Mouse (Mus musculus): ENCODE data around the gene Litaf.
"Not testable (repeated sequence)": the region's sequence is repeated elsewhere in the genome, so short reads cannot be mapped to it uniquely, and the experiment has no call there.

DNA sequence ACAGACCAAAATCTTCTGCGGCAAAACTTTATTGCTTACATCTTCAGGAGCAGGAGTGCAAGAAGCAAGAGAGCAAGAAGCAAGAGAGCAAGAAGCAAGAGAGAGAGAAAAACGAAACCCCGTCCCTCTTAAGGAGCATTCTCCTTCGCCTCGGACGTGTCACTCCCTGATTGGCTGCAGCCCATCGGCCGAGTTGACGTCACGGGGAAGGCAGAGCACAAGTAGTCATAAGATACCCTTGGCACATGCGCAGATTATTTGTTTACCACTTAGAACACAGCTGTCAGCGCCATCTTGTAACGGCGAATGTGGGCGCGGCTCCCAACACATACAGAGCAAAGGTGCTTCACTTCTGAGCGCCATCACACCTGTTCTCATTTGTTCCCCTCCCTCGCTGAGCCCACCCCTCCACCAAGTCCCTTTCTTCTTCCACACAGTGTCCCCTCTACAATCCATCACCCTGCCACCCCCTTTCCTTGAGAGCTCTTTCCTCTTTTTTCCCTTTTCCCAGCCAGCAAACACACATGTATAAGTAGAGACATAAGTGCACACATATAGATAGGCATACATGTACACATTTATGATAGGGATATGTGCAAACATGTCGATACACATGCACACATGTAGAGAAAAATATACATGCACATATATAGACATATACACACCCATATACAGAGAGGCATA lies 52.4 kb downstream of the Litaf start:
- TF ChIP-seq MAZ (IDR thresholded peaks at IDR 0.05; ENCODE audit: low read depth, low read length); UBTF (IDR thresholded peaks at IDR 0.05; ENCODE audit: borderline replicate concordance, insufficient read depth, low read depth, low read length); CTCF (IDR thresholded peaks at IDR 0.05 in 2 of 3, conservative IDR thresholded peaks at IDR 0.05 in 1 of 3; ENCODE audit: control insufficient read depth in 1 of 3, insufficient read depth in 1 of 3, low read depth in 2 of 3, low read length in 3 of 3, poor library complexity in 1 of 3, severe bottlenecking in 1 of 3); EP300 (IDR thresholded peaks at IDR 0.05; ENCODE audit: low read depth in 1 of 2, low read length in 2 of 2); GATA1 (IDR thresholded peaks at IDR 0.05; ENCODE audit: low read depth, low read length); MYB (IDR thresholded peaks at IDR 0.05; ENCODE audit: low read depth, low read length); TAL1 (IDR thresholded peaks at IDR 0.05; ENCODE audit: low read length); CHD1 (IDR thresholded peaks at IDR 0.05; ENCODE audit: low read depth, low read length); ELF1 (IDR thresholded peaks at IDR 0.05; ENCODE audit: low read depth, low read length); RCOR1 (IDR thresholded peaks at IDR 0.05; ENCODE audit: low read depth, low read length): not testable (repeated sequence)
- peak; percentile 35; the same call in 1 of the 2 replicates for TF ChIP-seq MYC (IDR thresholded peaks at IDR 0.05; ENCODE audit: low read depth, low read length)
- TF ChIP-seq TCF12 (IDR thresholded peaks at IDR 0.05; ENCODE audit: low read depth, low read length) = 0 out of 2 replicates have a peak, but pooled peaks have one; percentile 13
- peak in 1 of 2 experiments; percentile 65; a peak in 2 of 4 replicates for TF ChIP-seq POLR2A (IDR thresholded peaks at IDR 0.05; ENCODE audit: control insufficient read depth in 1 of 2, insufficient read depth in 1 of 2, low read depth in 1 of 2, low read length in 2 of 2, poor library complexity in 1 of 2)

Measured in MEL (cell line).